Mouse (Mus musculus): ENCODE results near the gene Tmem217.

DNA sequence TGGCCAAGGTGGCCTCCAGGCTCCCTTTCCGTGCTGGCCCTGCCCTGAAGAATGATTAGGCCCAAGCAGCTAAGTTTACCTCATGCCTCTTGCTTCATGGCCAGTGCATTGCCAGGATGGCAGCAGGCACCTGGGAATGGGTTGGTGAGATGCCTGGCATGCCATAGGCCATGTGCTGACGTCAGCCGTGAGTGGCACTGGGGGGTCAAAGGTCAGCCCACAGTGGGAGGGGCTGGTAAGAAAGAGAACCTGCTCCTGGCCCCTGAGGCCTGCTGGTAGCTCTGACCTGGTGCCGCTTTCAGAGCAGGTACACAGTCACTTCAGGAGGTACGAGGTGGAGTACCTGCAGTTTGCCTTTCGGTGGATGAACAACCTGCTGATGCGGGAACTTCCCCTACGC, 47.4 kb upstream of the Tmem217 start:
- TF ChIP-seq CTCF (IDR thresholded peaks at IDR 0.05; ENCODE audit: borderline replicate concordance, extremely low read depth, insufficient read depth, insufficient read length) (no peak), POLR2A (IDR thresholded peaks at IDR 0.05; ENCODE audit: borderline replicate concordance, extremely low read depth, insufficient read depth, insufficient read length, poor library complexity, severe bottlenecking) (no peak)

Measured in brain, embryonic 14.5 days (tissue).